Mouse (Mus musculus) MN1 (cell line): ENCODE measurements at regions not wholly inside any gene's neighbourhood (a gene's known extent, or its start where the extent isn't known, plus 50 kb on each side); places are given as distances from the start of the nearest gene placed in this dataset.

Source experiments
- DNase-seq: peaks from one replicate; pipeline ENCODE4 v3.0.0-alpha.2; 2016; ENCODE audit warnings: low spot score

DNA sequence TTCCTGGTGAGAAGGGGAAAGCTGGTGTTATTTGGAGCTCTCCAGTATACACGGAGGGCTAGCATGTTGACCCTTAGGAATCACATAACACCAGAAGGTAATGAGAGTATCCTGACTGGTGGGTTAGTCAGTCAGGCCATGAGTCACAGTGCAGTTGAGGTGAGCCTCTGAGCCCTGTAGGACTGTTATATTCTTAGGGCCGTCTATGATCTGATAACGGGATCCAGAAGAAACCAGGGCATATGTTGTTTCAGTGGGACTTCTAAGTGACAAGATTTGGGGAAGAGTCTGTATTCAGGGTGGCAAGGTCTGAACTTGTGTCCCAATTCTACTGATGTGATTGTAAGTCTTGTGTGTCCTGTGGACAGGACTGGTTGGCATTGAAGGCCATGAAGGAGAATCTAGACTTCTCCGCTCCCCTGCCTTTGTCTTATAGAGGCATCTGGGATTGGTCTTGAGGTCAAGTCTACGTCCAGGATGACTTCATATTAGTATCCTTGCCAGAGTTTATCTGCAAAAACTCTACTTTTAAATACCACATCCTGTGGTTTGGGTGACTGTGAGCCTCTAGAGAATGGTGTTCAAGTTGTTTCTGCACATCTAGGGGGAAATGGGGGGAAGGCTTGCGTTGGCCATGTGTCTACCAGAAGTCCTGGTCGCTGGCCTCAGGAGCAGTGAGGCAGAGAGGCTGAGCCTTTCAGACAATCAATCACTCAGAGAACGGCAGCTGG, 71.2 kb downstream of the Itgb2l start:
- no peak for DNase-seq

DNA sequence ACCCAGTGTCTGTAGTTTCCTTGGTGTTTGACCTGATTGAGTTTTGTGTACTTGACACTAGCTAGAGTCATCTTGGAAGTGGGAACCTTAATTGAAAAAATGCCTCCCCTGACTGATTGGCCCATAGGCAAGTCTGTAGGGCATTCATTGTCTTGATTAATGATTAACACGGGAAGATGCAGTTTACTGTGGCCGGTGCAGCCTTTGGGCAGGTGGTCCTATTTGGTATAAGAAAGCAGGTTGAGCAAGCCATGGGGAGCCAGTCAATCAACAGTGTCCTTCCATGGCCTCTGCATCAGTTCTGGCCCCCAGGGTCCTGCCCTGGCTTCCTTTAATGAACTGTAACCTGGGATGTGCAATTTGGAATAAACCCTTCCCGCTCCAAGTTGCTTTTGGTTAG, 72.3 kb downstream of the Itgb2l start:
- no peak for DNase-seq

DNA sequence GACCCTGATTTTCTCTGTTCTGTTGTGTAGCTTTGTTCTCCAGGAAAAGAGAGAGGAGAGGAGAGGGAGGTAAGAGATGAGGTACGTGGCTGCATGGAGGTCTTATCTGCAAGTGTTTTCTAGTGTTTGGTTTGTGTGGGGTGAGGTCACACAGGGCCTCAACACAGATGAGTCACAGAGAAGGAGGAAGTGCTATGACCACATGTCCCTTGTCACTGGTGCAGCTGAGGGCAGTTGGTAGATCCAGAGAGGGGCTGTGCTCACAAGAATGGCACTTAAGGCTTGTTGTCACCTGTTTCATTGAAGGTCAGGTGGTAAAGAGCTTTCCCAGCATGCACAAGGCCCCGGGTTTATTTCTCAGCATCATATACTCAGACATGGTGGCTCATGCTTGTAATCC, 73.2 kb downstream of the Itgb2l start:
- DNase-seq, result peak; percentile 18
